9 mouse cellular contexts compared by ENCODE assay signal in genomic region chr8:67405947-67406346, GRCm38 (mm10).
DNase-seq lines count a peak whose midpoint lies in the region; ATAC-seq and TF ChIP-seq lines count a peak whose summit lies in the region.
"Had no signal": no experiment of that assay in that cellular context is flagged by ENCODE, and none has a peak within 500 bp of the region (broad histone marks: within the 10 kb centered on the region; RNA-seq: fewer than 3 reads in every experiment).

No protein-coding gene starts in this region.

- no peaks in the 10 kb centered on the region for H3K9me3 ChIP-seq in liver, embryonic 14.5 days (ENCODE audit: control insufficient read depth, low read length)
- H3K9me3 ChIP-seq in liver, embryonic 11.5 days (ENCODE audit: control insufficient read depth, low read length): no peaks in the 10 kb centered on the region
- H3K9me3 ChIP-seq in forebrain, embryonic 14.5 days (replicated peaks; ENCODE audit: control insufficient read depth, low read length): no peaks in the 10 kb centered on the region
- H3K9me3 ChIP-seq: lung, embryonic 15.5 days had no signal

- 43% methylated on average over 10 of the region's 10 CpGs for WGBS in liver, embryonic 14.5 days (ENCODE audit: insufficient replicate concordance)
- 48% methylated on average over 10 of the region's 10 CpGs for WGBS in liver, embryonic 11.5 days
- WGBS in forebrain, embryonic 14.5 days: 44% methylated on average over 10 of the region's 10 CpGs

- no peaks in the 10 kb centered on the region for H3K4me1 ChIP-seq in liver, embryonic 14.5 days (replicated peaks; ENCODE audit: control insufficient read depth in 2 of 2, insufficient read depth in 2 of 2, low read length in 1 of 2)
- H3K4me1 ChIP-seq in liver, embryonic 11.5 days (replicated peaks; ENCODE audit: control insufficient read depth, insufficient read depth, low read length): no peaks in the 10 kb centered on the region
- no peaks in the 10 kb centered on the region for H3K4me1 ChIP-seq in forebrain, embryonic 14.5 days (ENCODE audit: control insufficient read depth, insufficient read depth, low read length)
- H3K4me1 ChIP-seq: lung, embryonic 15.5 days had no signal

- TF ChIP-seq CTCF in liver, embryonic 14.5 days (IDR thresholded peaks at IDR 0.05; ENCODE audit: low read depth): peak; percentile 37; the same call in 1 of the 2 replicates

- H3K9ac ChIP-seq in liver, embryonic 14.5 days (replicated peaks): no peak overlapping the region
- no peak overlapping the region for H3K9ac ChIP-seq in liver, embryonic 11.5 days (ENCODE audit: low read depth, low read length)
- H3K9ac ChIP-seq in forebrain, embryonic 14.5 days (ENCODE audit: low read length): no peak overlapping the region
- H3K9ac ChIP-seq: lung, embryonic 15.5 days had no signal

- no peaks in the 10 kb centered on the region; the same call in 1 of the 2 replicates for H3K27me3 ChIP-seq in liver, embryonic 14.5 days (ENCODE audit: control insufficient read depth, insufficient read depth, low read length)
- H3K27me3 ChIP-seq in liver, embryonic 11.5 days (replicated peaks; ENCODE audit: control insufficient read depth, insufficient read depth, low read length): no peaks in the 10 kb centered on the region
- H3K27me3 ChIP-seq in forebrain, embryonic 14.5 days (replicated peaks; ENCODE audit: control insufficient read depth, insufficient read depth, low read length): no peaks in the 10 kb centered on the region
- H3K27me3 ChIP-seq: lung, embryonic 15.5 days had no signal

- TF ChIP-seq EP300 in liver, embryonic 14.5 days (IDR thresholded peaks at IDR 0.05; ENCODE audit: low read depth): no peak

- H3K4me2 ChIP-seq in liver, embryonic 14.5 days (ENCODE audit: low read depth): no peak overlapping the region
- H3K4me2 ChIP-seq in liver, embryonic 11.5 days: no peak overlapping the region
- no peak overlapping the region for H3K4me2 ChIP-seq in forebrain, embryonic 14.5 days (ENCODE audit: low read length)
- H3K4me2 ChIP-seq: lung, embryonic 15.5 days had no signal

- no peak for ATAC-seq in liver, embryonic 14.5 days (ENCODE audit: insufficient read depth)
- ATAC-seq in liver, embryonic 11.5 days (replicated peaks; ENCODE audit: low FRiP score): no peak
- peak; percentile 57; the same call in 1 of the 2 replicates for ATAC-seq in forebrain, embryonic 14.5 days

- no peak overlapping the region for H3K27ac ChIP-seq in liver, embryonic 14.5 days
- no peak overlapping the region for H3K27ac ChIP-seq in liver, embryonic 11.5 days (ENCODE audit: low read depth, low read length)
- H3K27ac ChIP-seq in forebrain, embryonic 14.5 days (ENCODE audit: low read depth, low read length): no peak overlapping the region
- H3K27ac ChIP-seq: lung, embryonic 15.5 days had no signal

- H3K4me3 ChIP-seq in liver, embryonic 14.5 days (ENCODE audit: insufficient read depth in 1 of 2, low read depth in 2 of 2, low read length in 2 of 2): no peak overlapping the region
- no peak overlapping the region for H3K4me3 ChIP-seq in liver, embryonic 11.5 days (ENCODE audit: low read depth, low read length)
- H3K4me3 ChIP-seq in forebrain, embryonic 14.5 days (ENCODE audit: low read depth, low read length): no peak overlapping the region
- H3K4me3 ChIP-seq: lung, embryonic 15.5 days had no signal

- peak; percentile 8 for DNase-seq in adrenal gland, postnatal 10 days
- DNase-seq in adrenal gland, adult 18-20 months (ENCODE audit: low spot score in 2 of 2): no peak
- no peak for DNase-seq in liver, embryonic 14.5 days (ENCODE audit: low read depth in 3 of 3, low spot score in 3 of 3)
- DNase-seq in liver, embryonic 11.5 days (ENCODE audit: low spot score): no peak
- peak; percentile 82 for DNase-seq in forebrain, embryonic 14.5 days (ENCODE audit: low spot score)
- peak; percentile 21 for DNase-seq in lung, postnatal 36 days
- DNase-seq in yolk sac, embryonic 10.5 days (ENCODE audit: low spot score): peak; percentile 5
- no peak for DNase-seq in urinary bladder, postnatal 36 days (ENCODE audit: low spot score in 2 of 2)

- H3K36me3 ChIP-seq in liver, embryonic 14.5 days (replicated peaks; ENCODE audit: control insufficient read depth, insufficient read depth, low read depth): no peaks in the 10 kb centered on the region
- H3K36me3 ChIP-seq in liver, embryonic 11.5 days (ENCODE audit: control insufficient read depth, insufficient read depth, low read length): no peaks in the 10 kb centered on the region
- no peaks in the 10 kb centered on the region for H3K36me3 ChIP-seq in forebrain, embryonic 14.5 days (ENCODE audit: control insufficient read depth, insufficient read depth, low read length)
- H3K36me3 ChIP-seq: lung, embryonic 15.5 days had no signal

Comparison
In these comparisons a context has a peak if more than half of its experiments do, and no peak if none do; other contexts are left out.
1. DNase-seq: peak in adrenal gland, postnatal 10 days (single experiment), forebrain, embryonic 14.5 days (single experiment), lung, postnatal 36 days (single experiment) and yolk sac, embryonic 10.5 days (single experiment); none in adrenal gland, adult 18-20 months (0 of 2), liver, embryonic 14.5 days (0 of 3), liver, embryonic 11.5 days (single experiment) and urinary bladder, postnatal 36 days (0 of 2).